Mouse (Mus musculus) neural tube, embryonic 14.5 days (tissue): ENCODE data around the gene Marc2. TPM values are rescaled to one million over a fixed set of nuclear protein-coding genes. Genes with fewer than 3 reads are reported as not detected.

Source experiments
- ATAC-seq: fragments of 200-750 bp; cut with Nextera tagmentation; 2 replicates; pipeline ENCODE4 v1.8.0; 2017; ENCODE audit warnings: low read depth, mild to moderate bottlenecking, moderate TSS enrichment, moderate library complexity
- H3K27ac ChIP-seq: fragments of 300-500 bp; sonication (generic); 2 replicates; pipeline ENCODE4 v1.5.1; 2014; ENCODE audit warnings: low read depth, mild to moderate bottlenecking, control low read depth, low read length, moderate library complexity, mixed read lengths
- H3K27me3 ChIP-seq: fragments of 300-500 bp; sonication (generic); 2 replicates; pipeline ENCODE4 v1.6.1; 2014; ENCODE audit warnings: low read length; ENCODE audit not compliant: control insufficient read depth, insufficient read depth
- H3K36me3 ChIP-seq: fragments of 300-500 bp; sonication (generic); 2 replicates; pipeline ENCODE4 v1.6.1; 2014; ENCODE audit warnings: low read length, mixed read lengths; ENCODE audit not compliant: control insufficient read depth, insufficient read depth
- H3K4me1 ChIP-seq: fragments of 300-500 bp; sonication (generic); 2 replicates; pipeline ENCODE4 v1.6.1; 2014; ENCODE audit warnings: low read length; ENCODE audit not compliant: control insufficient read depth, insufficient read depth
- H3K4me2 ChIP-seq: fragments of 300-500 bp; sonication (generic); 2 replicates; pipeline ENCODE4 v1.6.1; 2014; ENCODE audit warnings: mild to moderate bottlenecking, low read depth, low read length, control low read depth
- H3K4me3 ChIP-seq: fragments of 300-500 bp; sonication (generic); 2 replicates; pipeline ENCODE4 v1.5.1; 2014; ENCODE audit warnings: low read depth, low read length, control low read depth, mixed read lengths
- H3K9ac ChIP-seq: fragments of 300-500 bp; sonication (generic); replicated peaks from 2 replicates; pipeline ENCODE4 v1.6.1; 2014; ENCODE audit warnings: low read depth, mild to moderate bottlenecking, control low read depth, low read length, mixed read lengths
- H3K9me3 ChIP-seq: fragments of 300-500 bp; sonication (generic); 2 replicates; pipeline ENCODE4 v1.6.1; 2016; ENCODE audit warnings: low read length; ENCODE audit not compliant: control insufficient read depth
- WGBS: fragments of 180-500 bp; shearing (Covaris S2); extraction: QIAGEN DNeasy Blood & Tissue Kit; methylation state at CpG from one replicate; pipeline ENCODE4 v1.1.7; 2014; 5-methylcytosine and 5-hydroxymethylcytosine counted together
- polyA plus RNA-seq: library from polyadenylated mRNA; unstranded; fragments of >200 nt; fragmentation: Nextera tagmentation; extraction: Ambion mirVana; gene quantifications from 2 replicates; pipeline ENCODE4 v1.2.1, GENCODE M21; 2014

Gene Marc2
- polyA plus RNA-seq, 1 experiment from 2014 or later = 108 TPM

DNA sequence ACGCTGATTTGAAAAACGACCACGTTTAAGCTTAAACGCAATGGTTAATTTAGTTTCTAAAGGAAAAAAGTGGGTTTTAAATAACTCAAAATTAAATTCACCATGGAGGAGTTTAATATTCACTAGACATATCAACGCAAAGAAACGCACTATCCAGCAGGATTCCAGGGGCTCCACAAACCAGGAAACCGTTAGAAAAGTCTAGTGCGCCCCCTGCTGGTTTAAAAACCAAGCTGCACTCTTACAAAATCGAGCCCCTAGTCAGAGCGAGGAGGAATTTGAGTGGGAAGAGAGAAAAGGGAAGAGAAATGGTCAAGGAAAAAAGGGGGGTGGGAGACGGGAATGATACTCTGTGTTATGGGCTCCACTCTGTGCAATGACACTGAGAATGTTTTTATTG lies 21.2 kb downstream of the Marc2 start:
- 23% methylated on average over 11 of the region's 11 CpGs for WGBS
- no peak overlapping the region for H3K4me3 ChIP-seq
- no peaks in the 10 kb centered on the region for H3K27me3 ChIP-seq
- H3K36me3 ChIP-seq = no peaks in the 10 kb centered on the region
- peak overlapping the region; percentile 23; the same call in 1 of the 2 replicates for H3K4me2 ChIP-seq
- H3K9ac ChIP-seq = no peak overlapping the region
- ATAC-seq = peak; percentile 50; the same call in 1 of the 2 replicates
- no peaks in the 10 kb centered on the region for H3K9me3 ChIP-seq
- no peak overlapping the region for H3K27ac ChIP-seq
- no peaks in the 10 kb centered on the region for H3K4me1 ChIP-seq

DNA sequence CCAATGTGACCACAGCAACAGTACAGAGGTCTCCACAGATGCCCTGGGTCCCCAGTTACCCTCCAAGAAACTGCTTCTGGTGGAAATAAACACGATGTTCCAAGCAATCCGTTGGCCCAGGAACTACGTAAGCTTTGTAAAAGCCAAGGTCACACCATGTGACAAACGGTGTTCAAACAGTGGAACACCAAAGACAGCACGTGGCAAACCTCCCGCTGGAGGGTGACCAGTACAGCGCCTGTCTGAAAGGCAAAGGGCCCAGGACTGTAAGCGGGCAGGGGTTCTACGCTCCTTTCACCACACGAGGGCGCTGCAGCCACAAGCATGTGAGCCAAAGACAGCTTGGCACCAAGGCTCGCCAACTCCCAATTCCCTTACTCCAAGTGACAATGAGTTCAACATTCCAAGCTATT lies 21.8 kb downstream of the Marc2 start:
- Histone ChIP-seq H3K4me3 (no peak overlapping the region), H3K36me3 (no peaks in the 10 kb centered on the region), H3K27ac (no peak overlapping the region), H3K4me2 (peak overlapping the region; percentile 23; the same call in 1 of the 2 replicates), H3K4me1 (no peaks in the 10 kb centered on the region), H3K9me3 (no peaks in the 10 kb centered on the region), H3K9ac (no peak overlapping the region), H3K27me3 (no peaks in the 10 kb centered on the region)
- WGBS = 3% methylated on average over 12 of the region's 12 CpGs
- peak; percentile 87 for ATAC-seq

DNA sequence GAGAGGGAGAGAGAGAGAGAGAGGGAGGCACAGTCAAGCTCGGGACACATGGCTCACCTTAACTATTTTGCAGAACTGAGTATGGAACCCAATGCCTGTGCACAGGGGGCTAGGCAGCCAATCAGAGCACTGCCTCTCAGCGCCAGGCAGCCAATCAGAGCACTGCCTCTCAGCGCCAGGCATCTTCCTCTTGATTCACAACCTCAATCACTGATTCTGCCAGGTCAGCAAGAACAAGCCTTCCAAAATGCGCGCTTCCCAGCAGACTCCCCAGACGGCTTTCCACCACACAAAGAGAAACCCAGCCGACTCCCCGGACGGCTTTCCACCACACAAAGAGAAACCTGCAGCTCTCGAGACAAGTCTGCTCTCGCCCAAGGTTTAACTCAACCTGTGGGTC lies 23.6 kb downstream of the Marc2 start:
- Histone ChIP-seq H3K36me3 (no peaks in the 10 kb centered on the region), H3K9ac (no peak overlapping the region), H3K4me3 (no peak overlapping the region), H3K4me1 (no peaks in the 10 kb centered on the region), H3K27me3 (no peaks in the 10 kb centered on the region), H3K4me2 (peak overlapping the region; percentile 38), H3K27ac (peak overlapping the region; percentile 16; the same call in 1 of the 2 replicates), H3K9me3 (no peaks in the 10 kb centered on the region)
- WGBS = 9% methylated on average over 11 of the region's 11 CpGs
- ATAC-seq = peak; percentile 80

DNA sequence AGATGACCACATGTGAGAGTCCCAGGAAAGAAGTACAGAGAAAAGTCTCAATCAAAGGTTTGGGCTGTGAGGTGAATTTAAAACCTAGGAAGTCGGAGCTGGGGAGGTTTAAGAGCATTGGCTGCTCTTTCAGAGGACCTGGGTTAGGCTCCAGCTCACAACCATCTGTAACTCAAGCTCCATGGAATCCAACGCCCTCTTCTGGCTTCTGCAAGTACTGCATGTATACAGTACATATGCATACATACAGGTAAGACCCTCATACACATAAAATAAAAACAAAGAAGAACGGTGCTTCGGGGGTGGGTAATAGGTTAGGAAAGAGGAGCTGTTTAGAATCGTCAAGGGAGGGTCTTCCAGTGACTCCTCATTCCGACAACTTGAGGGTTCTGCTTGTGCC lies 28.5 kb downstream of the Marc2 start:
- no peak overlapping the region for H3K9ac ChIP-seq

DNA sequence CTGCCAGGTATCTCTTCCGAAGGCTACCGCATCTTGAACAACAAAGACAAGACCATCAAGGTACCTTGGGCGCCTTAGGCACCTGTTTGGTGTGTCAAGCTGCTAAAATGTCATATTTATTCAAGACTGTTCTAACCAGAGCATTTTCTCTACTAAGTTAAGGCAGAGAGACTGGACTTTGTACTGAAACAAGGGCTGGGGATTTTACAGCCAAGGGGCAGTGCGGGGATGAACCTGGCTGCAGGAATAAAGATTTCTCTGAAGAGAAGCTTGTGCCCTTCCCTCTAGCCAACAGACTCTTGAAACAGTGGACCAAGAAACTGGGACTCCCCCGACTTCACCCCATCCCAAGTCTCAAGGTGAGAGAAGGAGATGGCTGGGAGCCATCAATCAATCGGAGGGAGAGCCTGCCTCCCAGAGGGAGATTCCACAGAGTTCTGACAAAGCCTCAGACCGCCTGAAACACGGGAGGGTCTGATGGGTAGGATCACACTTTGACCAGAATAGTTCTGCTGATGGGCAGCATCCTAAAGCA lies 34.5 kb downstream of the Marc2 start:
- Histone ChIP-seq H3K27me3 (no peaks in the 10 kb centered on the region; the same call in 1 of the 2 replicates), H3K36me3 (no peaks in the 10 kb centered on the region), H3K4me3 (no peak overlapping the region), H3K9ac (no peak overlapping the region), H3K4me1 (peaks cover 6% of the 10 kb centered on the region; the same call in 1 of the 2 replicates), H3K9me3 (no peaks in the 10 kb centered on the region), H3K27ac (no peak overlapping the region), H3K4me2 (no peak overlapping the region)
- 80% methylated on average over 8 of the region's 8 CpGs for WGBS
- ATAC-seq = no peak

More for the DNA sequence above, 28.5 kb downstream of the Marc2 start:
- H3K27me3 ChIP-seq = no peaks in the 10 kb centered on the region
- H3K9me3 ChIP-seq = no peaks in the 10 kb centered on the region
- 85% methylated on average over 6 of the region's 6 CpGs for WGBS
- H3K36me3 ChIP-seq = no peaks in the 10 kb centered on the region
- no peak overlapping the region for H3K4me3 ChIP-seq
- no peak overlapping the region for H3K27ac ChIP-seq
- H3K4me1 ChIP-seq = no peaks in the 10 kb centered on the region
- no peak for ATAC-seq
- H3K4me2 ChIP-seq = no peak overlapping the region

DNA sequence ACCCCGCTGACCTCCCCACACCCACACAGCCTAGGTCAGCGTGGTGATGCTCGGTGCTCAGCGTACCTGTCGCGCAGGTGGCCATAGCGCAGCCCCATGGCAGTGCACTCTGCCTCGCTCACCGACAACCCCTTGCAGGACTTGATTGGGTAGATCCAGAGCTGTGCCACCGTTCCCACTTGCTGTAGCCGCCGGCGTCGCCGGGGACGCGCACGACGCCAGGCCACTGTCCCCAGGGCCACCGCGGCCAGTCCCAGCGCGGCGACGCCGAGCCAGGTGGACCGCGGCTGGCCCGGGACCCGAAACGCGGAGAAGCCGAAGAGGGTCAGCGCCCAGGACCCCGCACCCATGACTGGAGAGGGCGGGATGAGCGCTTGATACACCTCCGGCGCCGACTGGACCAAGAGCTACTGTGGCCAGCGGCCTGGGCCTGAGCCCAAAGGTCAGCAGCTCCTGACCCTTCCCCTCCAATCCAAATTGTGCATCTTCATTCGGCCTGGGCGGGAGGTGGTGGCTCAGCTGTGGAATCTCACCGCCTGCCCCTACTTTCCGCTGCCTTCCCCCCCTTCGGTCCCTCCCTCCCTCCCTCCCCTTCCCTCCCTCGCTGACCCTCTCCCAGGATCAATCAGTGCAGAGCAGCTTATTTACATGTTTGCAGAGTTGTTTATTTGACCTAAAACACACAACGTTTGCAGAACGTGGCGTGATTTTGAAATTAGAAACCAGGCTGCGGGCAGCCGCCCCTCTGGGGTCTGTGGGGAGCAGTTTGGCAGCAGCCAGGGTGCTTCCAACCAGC lies 35.3 kb downstream of the Marc2 start, which contains the start of gene Marc1:
TSS of gene Marc1 (minus strand) at position 534 of the 796 bp plus-strand sequence.
- Histone ChIP-seq H3K4me1 (peaks cover 6% of the 10 kb centered on the region; the same call in 1 of the 2 replicates), H3K27me3 (no peaks in the 10 kb centered on the region; the same call in 1 of the 2 replicates), H3K27ac (no peak within 1 kb of the TSS), H3K36me3 (no peaks in the 10 kb centered on the region), H3K9me3 (no peaks in the 10 kb centered on the region), H3K4me3 (peak within 1 kb of the TSS; percentile 28), H3K4me2 (peak within 1 kb of the TSS; percentile 56), H3K9ac (peak within 1 kb of the TSS; percentile 41; the same call in 1 of the 2 replicates)
- WGBS = 9% methylated on average over 40 of the region's 52 CpGs
- ATAC-seq = 0 out of 2 replicates have a peak, but pooled peaks have one; percentile 44

DNA sequence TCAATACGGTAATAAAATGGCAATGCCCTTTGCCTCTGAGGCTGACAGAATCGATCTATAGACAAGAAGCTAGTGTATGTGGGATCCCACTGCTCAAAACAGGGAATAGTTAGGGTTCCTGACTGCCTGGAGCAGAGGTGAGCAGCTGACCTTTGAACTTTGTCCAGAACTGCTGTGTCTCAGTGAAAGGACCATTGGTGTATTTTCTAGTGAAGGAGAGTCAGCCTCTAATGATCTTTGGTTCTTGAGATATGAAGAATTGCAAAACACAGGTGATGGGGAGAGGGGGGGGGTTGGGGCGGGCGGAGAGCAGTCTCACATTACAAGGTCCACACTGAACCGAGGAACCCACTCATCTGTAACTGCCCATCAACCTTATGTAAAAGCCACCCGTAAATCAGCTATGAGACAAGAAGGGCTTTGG lies 36.7 kb downstream of the Marc2 start:
- no peak overlapping the region for H3K9ac ChIP-seq
- H3K27me3 ChIP-seq = no peaks in the 10 kb centered on the region; the same call in 1 of the 2 replicates
- WGBS = 61% methylated on average over 6 of the region's 6 CpGs
- H3K9me3 ChIP-seq = no peaks in the 10 kb centered on the region
- no peak for ATAC-seq
- no peaks in the 10 kb centered on the region for H3K36me3 ChIP-seq
- no peak overlapping the region for H3K4me2 ChIP-seq
- no peak overlapping the region for H3K4me3 ChIP-seq
- peaks cover 6% of the 10 kb centered on the region; the same call in 1 of the 2 replicates for H3K4me1 ChIP-seq
- no peak overlapping the region for H3K27ac ChIP-seq

DNA sequence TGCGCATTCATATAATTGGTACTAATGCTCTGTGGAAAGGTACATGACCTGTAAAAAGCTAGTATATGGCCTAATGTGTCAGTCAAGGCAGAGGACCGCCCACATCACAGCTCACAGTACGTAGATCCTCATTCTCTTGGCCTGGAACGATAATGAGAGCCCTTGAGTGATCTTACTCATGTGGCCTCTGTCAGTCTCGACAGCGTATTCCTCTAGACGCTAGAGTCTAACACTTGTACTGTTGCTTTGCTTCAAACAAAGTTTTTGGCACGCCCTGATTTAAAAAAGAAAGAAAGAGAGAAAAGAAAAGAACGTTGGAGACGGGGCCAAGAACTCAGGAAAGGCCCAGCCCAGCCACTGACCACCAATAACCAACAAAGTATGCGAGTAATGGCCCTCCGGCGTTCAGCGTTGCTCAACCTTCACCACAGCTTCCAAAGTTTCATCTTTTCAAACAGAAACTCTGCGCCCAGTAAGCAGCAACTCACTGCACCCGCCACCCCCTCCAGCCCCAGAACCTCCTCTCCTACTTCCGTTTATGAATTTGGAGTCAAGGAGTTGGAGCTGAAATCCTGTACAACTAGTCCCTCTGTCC lies 37.7 kb downstream of the Marc2 start:
- no peaks in the 10 kb centered on the region for H3K9me3 ChIP-seq
- H3K27me3 ChIP-seq = no peaks in the 10 kb centered on the region; the same call in 1 of the 2 replicates
- no peak for ATAC-seq
- no peak overlapping the region for H3K27ac ChIP-seq
- H3K4me3 ChIP-seq = no peak overlapping the region
- H3K9ac ChIP-seq = no peak overlapping the region
- 91% methylated on average over 17 of the region's 17 CpGs for WGBS
- no peak overlapping the region for H3K4me2 ChIP-seq
- no peaks in the 10 kb centered on the region for H3K36me3 ChIP-seq
- H3K4me1 ChIP-seq = peaks cover 6% of the 10 kb centered on the region; the same call in 1 of the 2 replicates
